Mouse (Mus musculus): ENCODE results near the gene Inhbe.

Inhbe gene

DNA sequence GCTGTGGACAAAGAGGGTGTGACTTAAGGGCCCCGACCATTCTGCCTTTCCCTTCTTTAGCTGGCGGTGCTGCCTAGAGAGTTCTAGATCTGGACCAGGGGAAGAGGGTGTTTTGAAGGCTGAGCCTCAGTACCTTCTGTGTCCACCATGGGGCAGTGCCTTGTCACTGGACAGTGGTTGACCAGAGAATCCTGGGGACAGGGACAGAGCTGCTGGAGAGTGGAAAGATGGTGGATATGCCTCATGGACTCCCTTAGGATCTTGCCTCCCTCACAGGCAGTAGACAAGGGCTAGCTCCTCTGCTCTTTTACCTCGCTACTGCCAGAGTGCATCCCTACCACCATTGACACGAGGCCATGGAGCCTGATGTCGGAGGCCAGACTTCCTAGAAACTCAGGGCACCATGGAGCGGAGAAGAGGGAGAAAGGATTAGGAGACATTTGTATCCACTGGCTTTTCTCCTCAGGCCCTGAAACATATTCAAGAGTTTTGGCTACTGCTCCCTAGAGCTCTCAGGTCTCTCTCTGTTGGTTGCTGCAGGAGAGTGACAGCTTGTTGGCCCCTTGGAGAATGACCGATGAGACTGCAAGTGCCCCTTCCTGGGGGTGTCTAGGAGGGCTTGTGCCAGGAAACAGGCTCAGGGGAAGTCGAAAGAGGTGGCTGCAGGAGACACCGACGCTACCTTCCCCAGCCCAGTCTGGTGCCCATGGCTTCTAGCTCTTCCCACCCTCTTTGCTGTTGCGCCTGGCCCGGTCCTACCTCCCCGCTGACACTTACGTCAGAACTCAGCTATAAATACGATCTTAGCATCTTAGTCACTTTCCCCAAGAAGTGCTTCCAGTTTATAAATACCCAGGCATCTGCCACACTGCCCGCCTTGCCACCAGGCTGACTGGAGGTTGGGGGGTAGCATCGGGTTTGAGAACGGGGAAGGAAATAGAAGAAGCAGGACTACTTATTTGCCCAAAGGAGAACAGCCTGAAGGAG is at the start of gene Inhbe:
Gene Inhbe, minus strand, starts transcription at position 503 of the 987 bp plus-strand sequence.
- DNase-seq: peak; percentile 37 to 63

DNA sequence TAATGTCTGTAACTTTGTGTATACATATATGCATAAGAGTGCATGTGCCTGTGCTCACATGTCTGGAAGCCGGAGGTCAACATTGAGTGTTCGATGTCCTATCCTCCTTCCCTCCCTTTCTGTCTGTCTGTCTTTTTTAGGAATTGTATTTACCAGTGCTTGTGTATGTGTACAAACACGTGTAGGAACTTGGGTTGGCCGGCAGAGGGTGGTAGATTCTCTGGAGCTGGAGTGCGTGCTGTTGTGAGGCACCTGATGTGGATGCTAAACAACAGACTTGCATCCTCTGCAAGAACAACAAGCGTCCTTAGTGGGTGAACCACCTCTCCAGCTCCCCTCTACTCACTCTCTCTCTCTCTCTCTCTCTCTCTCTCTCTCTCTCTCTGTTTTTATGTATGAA is 37.6 kb upstream of the Inhbe start:
- DNase-seq: no peak

DNA sequence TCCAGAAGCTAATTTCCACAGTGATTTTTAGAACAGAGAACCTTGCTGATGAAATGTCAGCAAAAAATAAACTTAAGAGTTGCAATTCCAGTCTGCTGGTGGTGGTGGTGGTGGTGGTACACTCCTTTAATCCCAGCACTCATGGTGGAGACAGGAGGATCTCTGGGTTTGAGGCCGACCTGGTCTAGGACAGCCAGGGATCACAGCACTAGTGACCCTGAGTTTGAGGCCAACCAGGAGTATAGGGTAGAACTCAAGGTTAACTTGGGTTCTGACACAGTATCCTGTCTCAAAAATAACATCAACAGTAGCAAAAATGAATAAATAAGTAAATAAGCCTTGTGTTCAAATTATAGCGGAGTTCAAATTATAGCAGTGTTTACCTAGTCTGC is 27.5 kb upstream of the Inhbe start:
- DNase-seq: no peak

DNA sequence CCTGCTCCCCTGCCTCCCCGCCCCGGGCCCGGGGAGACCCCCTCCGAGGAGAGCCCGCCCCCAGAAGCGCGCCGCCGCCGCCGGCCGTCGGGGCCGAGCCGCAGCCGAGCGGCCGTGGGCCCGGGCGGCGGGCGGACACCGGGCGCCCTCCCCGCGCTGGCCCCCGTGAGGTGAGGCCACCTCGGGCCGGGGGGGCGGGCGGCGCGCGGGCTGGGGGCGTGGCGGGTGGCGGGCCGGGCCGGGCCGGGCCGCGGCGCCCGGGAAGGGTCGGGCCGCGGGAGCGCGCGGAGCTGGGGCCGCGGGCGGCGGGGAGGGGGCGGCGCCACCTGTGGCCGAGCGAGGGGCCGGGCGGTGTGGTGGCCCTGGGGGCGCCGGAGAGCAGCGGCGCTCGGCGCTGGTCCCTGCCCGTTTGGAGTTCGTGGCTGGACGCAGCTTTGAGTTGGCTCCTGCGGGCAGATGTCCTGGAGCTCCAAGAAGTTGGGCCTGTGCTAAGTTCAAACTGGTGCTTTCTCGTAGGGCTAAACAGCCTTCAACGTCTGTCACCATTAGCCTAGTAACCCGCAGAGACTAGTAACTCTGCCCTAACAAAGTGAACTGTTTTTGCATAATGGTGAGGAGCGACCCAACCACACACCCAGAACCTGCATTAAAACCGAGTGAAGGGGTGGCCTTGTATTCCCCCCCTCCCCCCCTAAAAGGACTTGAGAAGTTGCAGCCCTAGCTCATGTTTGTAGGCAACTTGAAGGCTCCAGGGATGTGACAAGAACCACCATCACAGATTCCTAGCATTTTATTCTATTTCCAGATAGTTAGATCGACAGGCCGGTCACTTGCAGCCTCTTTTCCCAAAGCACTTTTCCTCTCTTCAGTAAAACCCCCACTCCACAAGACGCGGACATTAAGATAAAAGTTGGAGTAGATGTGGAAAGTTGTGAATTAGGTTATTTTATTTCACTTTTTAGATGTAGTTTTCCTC is 26.8 kb upstream of the Inhbe start:
- peak; percentile 61 to 64 for DNase-seq

DNA sequence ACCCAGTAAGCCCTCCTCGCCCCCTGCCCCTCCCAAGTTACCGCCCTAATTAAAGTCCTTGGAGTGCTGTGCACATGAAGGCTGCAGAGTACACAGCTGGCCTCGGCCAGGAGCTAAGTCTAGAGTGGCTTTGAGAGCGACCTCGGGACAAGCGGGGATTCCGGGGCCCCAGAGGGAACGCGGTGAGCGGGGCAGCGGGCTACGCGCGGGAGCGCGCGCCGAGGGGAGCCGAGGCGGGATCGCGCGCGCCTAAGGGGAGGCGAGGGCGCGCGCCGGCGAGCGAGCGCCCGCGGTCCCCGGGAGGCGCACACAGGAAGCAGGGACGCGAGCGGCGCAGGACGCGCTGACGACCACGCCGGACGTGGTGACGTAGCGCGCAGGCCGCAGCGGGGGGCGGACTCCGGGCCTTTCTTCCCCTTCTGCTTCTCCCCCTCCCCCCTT is 26.1 kb upstream of the Inhbe start, which contains the start of gene R3hdm2:
Gene R3hdm2, plus strand, starts transcription at position 77 of the 441 bp plus-strand sequence.
- DNase-seq: peak; percentile 98

DNA sequence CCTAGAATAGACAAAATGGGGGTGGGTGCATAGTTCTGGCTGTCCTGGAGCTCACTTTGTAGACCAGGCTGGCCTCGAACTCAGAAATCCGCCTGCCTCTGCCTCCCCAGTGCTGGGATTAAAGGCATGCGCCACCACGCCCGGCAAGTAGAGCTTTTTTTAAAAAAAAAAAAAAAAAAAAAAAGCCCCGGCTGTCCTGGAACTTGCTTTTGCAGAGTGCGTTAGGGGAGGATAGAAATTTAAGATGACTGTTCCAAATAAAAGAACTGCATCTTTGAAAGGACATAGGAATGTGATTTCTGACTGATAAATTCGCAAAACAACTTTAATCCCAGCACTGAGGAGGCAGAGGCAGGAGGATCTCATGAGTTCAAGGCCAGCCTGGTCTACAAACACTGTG is 25.4 kb upstream of the Inhbe start:
- no peak for DNase-seq

DNA sequence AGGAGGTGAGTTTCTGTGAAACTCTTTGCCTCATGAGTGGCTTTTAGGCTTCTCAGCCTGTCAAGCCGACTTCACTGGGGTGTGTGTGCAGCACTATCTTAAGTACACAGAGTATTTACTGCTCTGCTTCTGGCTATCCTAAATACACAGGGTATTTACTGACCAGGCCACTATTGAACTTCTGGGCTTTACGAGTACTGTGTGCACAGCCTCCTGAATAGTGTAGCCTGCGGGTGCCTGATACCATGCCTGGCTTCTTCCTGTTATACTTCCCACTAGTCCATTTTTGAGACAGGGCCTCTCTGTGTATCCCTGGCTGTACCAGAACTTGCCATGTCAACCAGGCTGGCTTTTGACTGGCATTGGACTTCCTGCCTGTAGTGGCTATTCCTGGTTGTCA is 23.5 kb upstream of the Inhbe start:
- DNase-seq: no peak

DNA sequence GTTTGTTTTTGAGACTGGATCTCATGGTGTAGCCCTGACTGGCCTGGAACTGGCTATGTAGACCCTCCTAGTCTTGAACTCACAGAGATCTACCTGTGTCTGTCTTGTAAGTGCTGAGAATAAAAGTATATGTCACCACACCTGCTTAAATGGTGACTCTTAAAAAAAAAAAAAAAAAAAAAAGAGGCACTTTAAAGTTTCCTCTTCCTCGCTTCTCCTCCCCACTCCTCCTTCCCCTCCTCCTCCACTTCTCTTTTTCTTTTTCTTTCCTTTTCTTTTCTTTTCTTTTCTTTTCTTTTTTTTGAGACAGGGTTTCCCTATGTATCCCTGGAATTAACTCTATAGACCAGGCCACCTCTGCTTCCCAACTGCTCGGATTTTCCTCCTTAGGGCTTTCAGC is 16.8 kb upstream of the Inhbe start:
- no peak for DNase-seq

DNA sequence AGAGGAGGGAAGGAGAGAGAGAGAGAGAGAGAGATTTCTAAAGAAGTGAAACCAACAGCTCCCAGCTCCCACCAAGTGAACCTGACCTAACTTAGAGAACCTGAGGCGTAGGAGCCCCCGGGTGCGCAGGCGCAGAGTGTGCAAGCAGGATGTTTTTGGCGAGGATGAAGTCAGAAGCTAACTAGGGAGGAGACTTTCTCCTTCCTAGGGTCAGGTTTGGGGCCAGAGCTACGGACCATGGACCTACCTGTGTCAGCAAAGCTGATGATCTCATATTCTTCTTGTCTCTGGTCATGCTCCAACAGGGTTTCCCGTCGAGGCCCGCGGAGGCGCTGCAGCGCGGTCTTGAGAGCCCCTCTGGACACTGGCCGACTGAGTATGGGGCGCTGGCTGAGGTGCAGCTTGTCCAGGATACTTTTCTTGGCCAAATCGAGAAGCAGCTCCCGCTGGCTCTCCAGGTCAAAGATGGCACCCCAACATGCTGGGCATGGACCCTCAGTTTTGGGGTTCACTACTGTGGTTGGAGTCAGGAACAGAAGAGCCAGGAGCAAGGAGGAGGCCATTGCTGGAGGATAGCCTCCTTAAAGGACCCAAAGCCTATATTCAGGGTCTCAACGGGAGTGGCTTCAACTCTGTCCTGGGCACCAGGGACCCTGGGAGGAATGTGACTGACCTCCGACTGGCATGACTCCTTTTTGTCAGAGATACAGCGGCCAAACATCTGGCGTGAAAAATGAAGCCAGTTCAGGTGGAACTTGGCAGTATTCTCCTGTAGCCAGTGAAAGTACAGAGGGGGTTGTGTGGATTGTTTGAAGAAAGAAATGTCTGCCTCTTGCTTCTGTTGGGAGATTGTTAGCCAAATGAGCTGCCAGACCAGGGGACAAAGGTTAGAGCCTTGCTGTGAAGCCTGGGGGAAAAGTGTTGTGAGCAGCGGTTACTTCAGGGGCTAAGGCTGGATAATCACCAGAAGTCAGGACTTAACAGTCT is 15.9 kb upstream of the Inhbe start, which contains the start of gene Inhbc:
Gene Inhbc, minus strand, starts transcription at position 598 of the 987 bp plus-strand sequence.
- no peak for DNase-seq

DNA sequence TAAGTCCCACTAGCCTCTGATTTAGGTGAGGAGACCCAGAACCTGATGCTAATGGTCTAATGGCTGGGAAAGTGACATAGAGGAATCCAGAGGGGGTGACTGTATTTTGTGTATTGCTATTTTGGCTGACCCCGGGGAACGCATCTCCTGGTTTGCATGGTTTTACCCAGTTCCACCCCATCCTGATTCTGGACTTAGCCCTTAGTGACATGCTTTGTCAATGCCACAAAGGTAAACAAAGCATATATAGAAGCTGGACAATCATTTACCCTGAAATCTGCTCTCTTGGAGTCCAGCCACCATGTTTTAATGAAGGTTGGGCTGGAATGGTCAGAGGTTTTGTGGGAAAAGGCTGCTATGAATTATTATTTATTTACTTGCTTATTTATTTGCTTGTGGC is 14.1 kb upstream of the Inhbe start:
- DNase-seq: no peak

DNA sequence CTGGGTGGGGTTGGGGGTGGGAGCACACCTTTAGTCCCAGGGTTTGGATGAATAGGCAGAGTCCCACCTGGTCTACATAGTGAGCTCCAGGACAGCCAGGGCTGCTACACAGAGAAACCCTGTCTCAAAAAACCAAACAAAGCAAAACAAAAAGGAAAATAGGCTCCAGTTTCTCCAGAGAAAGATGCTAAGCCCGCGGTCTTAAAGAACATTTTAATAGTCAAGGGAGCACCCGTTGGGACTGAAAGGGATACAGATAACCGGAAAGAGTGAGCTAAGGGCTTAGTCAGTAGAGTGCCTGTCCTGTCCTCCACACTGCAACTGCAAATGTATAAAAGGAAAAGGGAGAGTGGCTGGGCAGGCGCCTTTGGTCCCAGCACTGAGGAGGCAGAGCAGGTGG is 12.9 kb upstream of the Inhbe start:
- no peak for DNase-seq

DNA sequence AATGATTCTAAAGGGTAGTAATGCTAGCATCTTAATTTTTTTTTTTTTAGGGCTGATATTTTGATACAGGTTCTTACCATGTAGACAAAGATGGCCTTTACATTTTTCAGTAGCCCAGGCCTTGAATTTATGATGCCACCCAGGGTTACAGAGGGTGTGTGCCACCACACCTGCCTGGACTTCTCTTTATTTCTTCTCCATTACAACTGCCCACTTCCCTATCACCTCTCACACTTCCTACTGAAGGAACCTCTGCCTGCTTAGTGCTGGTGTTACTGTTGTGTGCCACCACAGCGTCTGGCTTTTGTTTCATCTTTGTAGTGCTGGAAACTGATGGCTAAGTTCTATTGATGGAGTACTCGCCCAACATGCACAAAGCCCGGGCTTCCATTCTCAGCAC is 6.5 kb upstream of the Inhbe start:
- no peak for DNase-seq

DNA sequence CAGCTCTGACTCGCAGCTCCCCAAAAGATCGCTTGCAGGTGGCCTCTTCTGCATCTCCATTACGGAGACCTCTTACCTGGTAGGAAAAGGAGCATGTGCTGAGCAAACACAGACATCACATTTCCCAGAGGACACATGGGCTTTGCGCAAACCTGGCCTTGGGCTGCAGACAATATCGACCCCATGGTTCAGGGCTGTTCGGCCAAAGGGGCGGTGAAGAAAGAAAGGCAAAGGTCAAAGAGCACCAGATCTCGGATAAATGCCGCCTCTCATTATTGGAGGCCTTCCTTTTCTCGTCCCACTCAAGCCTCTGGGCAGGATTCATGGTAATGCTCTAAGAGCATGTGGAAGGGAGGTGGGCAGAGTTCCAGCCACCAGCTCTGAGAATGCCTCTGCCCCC is 1.1 kb upstream of the Inhbe start:
- DNase-seq: no peak

DNA sequence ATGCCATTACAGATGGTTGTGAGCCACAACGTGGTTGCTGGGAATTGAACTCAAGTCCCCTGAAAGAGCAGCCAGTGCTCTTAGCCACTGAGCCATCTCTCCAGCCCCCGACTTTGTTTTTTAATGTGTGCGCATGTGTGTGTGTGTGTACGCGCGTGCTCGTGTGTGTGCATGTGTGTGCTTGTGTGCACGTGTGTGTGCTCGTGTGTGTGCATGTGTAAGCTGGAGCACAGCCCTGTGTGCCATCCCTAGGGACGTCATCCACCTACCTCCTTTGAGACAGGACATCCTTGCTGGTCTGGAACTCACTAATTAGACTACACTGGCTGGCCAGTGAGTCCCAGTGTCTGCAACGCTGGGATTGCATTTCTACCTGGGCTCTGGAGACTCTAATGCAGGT is 1.4 kb downstream of the Inhbe start:
- no peak for DNase-seq

DNA sequence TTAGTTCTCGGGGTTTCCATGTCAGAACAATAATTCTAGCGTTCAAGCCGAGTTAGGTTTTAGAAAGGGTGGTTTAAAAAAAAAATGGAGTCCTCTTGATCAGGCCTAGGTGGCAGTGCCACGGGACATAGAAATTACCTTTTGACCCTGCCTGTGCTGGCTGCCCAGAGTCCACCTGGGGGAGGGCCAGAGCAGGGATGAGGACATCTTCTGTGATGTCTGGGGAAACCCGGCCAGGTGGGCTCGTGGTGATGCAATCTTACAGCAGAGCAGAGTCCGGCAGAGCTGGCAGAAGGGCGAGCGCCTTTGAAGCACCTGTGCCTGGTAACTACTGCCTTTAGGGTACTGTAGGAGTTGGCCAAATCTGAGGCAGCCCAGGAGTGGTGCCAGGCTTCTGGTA is 2.0 kb downstream of the Inhbe start:
- DNase-seq: no peak

DNA sequence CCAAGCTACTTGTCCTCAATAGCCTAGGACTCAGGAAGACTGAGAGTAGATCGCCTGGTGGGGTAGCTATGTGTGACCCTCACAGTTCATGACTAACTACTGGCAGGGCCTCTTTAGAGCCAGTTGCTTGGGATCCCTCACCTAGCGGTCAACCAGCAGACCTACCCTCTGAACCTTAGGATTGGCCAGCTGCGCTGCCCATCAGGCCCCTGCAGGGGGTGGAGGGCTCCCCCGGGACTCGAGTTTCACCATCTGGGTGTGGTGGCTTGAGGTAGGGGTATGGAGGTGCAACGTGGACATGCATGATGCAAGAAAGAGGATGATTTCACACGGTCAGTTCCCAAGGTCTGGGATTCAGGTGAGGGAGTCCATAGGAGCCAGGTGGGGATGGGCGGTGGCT is 2.5 kb downstream of the Inhbe start:
- DNase-seq: no peak

DNA sequence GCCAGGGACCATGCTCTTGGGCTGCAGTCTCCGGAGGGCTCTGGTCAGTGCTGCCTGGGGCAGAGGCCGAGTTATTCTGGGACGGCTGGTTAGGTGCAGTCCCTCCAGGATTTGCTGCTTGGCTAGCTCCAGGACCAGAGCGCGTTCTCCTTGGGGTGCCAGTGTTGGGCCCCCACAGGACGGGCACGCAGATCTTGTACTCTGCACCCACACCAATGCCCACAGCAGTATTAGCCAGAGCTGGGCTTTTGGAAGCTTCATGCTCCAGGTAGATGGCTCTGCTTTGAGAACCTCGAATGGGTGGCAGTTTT is 3.0 kb downstream of the Inhbe start:
- DNase-seq: no peak

DNA sequence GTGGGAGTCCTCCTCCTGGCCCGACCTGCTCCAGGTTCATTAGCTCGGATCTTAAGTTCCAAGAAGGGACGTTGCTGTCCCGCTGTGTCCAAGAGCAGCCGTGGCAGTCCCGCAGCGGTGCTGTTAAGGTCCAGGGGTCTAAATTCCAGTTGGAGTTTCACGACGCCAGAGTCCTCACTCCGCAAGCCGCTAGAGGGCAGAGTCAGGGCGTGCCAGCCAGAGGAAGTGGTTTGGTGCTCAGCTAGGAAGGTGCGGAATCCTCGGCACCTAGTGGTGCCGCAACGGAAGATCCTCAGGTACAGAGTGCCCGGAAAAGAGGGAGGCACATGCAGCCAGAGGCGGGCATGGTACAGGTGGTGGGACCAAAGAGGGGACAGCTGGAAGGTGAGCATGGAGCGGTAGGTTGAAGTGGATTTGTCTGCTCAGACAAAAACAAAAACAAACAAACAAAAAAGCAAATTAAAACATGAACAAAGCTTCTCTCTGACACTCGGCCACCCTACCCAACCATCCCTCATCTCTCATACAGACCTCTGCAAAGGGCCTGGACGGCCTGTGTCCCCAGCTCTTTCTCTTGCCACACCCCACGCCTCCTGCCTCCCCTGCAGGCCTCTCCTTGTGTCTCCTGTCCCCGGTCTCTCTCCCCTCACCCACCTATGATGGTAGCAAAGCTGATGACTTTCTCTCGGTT is 3.5 kb downstream of the Inhbe start:
- peak; percentile 82 to 85 for DNase-seq

DNA sequence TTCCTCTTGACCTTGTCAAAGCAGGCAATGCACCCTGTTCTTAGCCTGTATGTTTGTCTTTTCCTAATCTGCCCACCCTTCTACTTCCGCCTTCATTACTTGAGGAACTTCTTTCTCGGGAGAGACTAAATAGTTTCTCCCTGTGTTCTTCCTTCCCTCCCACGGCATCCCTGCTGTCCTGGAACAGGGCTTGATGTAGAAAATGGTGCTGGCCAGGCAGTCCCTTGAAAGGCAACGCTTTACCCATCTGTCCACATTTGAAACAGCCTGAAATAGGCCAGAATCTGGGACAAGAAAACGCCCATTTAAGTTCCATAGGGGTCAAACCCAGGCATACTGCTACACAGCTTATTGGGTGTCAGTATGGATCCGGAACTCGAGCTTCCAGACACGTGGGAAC is 4.4 kb downstream of the Inhbe start:
- DNase-seq: no peak

DNA sequence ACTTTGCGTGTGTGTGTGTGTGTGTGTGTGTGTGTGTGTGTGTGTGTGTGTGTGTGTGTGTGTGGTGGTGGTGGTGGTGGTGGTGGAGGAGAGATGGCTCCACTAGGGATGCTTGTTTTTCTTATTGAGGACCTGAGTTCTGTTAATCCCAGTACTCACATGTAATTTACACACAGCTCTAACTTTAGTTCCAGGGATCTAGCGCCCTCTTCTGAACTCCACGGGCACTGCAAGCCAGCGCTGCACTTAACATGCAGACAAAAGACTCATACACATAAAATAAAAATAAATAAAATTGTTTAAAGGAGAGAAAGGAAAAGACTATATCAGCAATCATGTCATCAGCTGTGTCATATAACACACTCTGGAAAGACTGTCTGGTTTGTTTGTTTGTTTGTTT is 5.3 kb downstream of the Inhbe start:
- peak in 1 of 2 experiments; percentile 57 for DNase-seq

DNA sequence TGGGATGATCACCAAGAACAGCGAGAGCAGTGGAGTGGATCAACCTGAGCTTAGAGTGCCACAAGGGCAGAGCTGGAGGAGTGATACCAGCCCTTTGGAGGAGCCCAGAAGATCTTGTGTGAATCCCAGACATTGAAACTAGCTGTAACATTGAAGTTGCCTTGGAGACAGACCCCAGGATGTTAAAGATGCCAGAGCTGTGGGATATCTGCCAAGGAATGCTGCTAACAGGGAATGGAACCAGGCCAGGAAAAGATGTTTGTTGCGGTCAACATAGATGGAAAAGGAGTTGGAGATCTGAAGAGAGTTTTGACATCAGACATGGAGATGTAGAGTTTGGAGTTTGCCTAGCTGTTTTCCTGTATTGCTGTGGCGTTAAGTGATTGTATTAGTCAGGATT is 8.0 kb downstream of the Inhbe start:
- no peak for DNase-seq

DNA sequence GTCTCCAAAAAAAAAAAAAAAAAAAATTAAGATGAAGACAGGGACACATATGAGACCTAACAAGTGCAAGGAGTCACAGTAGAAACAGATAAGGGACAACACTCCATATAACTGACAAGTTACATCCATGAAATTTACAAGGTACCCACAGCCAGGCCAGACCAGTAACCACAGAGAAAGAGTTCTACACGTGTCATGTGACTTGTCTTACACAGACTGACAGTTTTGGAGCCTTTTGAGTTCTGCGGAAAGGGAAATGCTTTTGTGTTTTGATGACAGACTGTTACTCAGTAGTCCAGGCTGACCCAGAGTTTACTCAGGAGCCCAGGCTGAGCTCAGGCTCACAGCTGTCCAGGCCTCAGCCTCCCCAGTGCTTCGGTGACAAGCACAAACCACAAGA is 11.2 kb downstream of the Inhbe start:
- DNase-seq: no peak

All from cerebellum, postnatal 14 days (tissue).